Mouse (Mus musculus) spleen, embryonic (tissue): Measurements from ENCODE around the gene Gm17622.

Source experiments
- CTCF ChIA-PET: fragments of 350-600 bp; sonication (Branson Sonifier 250); formaldehyde crosslinking; loops from one replicate; lab custom pipeline; 2022; lab: Charles Lee

The Gm17622 gene

GRCm38 (mm10) chr13:96510635-96511034, 20.1 kb downstream of the Gm17622 start:
- CTCF ChIA-PET, result no interaction called here

- CTCF ChIA-PET, result no interaction called here
Measured at GRCm38 (mm10) chr13:96511262-96511661, 20.7 kb downstream of the Gm17622 start.

DNA sequence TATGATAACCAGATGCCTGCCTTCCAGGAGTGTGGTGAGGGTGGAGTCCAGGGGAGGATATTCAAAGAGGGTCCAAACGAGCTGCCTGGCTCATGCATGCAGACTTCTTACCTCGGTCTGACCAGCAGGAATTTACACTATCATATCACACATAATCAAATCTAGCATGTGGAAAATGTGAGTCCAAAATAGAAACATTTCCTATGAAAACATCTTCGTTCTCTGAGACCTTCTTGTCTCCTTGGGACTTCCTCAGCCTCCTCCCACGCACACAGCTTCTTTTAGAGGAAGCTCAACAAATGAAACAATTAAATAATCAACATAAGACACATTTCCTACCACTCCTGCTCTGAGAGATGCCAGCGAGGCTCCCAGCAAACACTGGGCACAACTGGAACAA, 21.4 kb downstream of the Gm17622 start:
- CTCF ChIA-PET, result interaction anchor here (0.5 kb wide), 1 partner anchor 1030 kb away, joined by 3 read pairs; no protein-coding TSS in a partner anchor

DNA sequence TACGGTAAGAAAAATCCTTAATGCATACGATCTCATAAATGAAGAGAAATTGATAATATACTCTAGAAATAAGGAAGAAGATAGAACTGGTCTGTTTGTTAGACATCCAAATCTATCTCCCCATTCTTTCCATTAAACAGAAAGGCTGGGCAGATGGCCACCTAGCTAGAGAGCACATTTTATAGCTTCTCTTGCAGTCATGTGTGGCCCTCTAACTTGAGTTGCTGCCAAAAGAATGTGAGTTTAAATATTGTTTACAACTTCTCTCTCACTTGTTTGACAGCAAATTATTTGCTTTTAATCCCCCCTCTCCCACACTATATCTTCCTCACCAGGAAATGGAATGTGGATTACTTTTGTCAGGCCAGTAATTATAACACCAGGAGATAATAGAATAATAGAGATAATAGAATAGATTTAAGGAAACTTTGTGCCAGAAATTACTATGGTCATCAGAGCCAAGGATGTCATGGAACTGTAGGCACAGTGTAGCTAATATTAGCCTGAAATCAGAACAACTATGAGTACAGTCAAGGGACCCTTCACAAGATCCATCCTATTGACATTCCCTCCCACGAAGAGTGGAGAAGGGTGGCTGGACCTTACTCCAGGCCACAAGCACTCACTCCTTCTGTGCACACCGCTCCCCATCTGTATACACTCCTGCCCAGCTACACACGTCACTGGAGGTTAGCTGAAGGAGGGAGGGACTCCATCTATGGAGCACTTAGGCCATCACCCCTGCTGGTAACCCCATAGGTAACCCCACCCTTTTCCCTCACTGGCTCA, 23.8 kb downstream of the Gm17622 start:
- CTCF ChIA-PET, result no interaction called here

- CTCF ChIA-PET, result no interaction called here
Measured at GRCm38 (mm10) chr13:96516249-96516648, 25.7 kb downstream of the Gm17622 start.

- CTCF ChIA-PET, result no interaction called here
Measured at GRCm38 (mm10) chr13:96517335-96517734, 26.8 kb downstream of the Gm17622 start.

GRCm38 (mm10) chr13:96521294-96521693, 30.8 kb downstream of the Gm17622 start:
- CTCF ChIA-PET, result no interaction called here

GRCm38 (mm10) chr13:96527022-96527421, 36.5 kb downstream of the Gm17622 start:
- CTCF ChIA-PET, result no interaction called here

DNA sequence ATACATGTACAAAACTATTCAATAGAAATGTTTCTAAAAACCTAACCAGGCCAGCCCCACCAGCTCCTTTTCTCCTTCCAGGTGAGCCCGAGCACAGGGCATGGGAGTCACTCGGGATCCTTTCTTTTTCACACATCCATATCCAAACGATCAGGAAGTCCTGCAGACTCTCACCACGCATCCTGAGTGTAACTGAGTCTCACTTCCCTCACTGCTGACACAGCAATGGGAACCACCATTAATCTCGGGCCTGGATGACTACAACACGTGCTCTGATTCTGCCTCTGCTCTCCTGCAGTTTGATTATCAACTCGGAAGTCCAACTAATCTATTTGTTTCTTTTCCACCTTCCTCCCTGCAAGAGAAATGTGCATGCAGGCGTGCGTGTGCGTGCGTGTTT, 37.3 kb downstream of the Gm17622 start:
- CTCF ChIA-PET, result no interaction called here

GRCm38 (mm10) chr13:96528776-96529175, 38.2 kb downstream of the Gm17622 start:
- CTCF ChIA-PET, result no interaction called here

DNA sequence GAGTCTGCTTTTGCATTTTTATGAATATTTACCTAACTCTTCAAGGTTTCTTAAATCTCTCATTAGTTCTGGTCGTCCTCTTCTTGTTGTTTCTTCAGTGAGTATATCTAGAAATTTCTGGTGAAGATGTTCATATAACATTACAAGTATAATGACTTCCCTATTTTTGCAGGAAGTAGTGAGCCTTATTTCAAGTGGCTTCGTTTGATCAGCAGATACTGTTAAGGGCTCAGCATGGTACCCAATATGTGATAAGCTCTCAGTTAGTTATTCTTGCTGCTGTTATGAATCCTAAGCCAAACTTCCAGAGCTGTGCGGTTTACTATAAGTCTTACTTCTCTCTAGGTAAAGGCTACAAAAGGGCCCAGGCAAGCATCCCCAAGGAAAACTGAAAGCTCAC, 39.0 kb downstream of the Gm17622 start:
- CTCF ChIA-PET, result no interaction called here

- CTCF ChIA-PET, result no interaction called here
Measured at GRCm38 (mm10) chr13:96530064-96530463, 39.5 kb downstream of the Gm17622 start.

GRCm38 (mm10) chr13:96532176-96532575, 41.6 kb downstream of the Gm17622 start:
- CTCF ChIA-PET, result no interaction called here

DNA sequence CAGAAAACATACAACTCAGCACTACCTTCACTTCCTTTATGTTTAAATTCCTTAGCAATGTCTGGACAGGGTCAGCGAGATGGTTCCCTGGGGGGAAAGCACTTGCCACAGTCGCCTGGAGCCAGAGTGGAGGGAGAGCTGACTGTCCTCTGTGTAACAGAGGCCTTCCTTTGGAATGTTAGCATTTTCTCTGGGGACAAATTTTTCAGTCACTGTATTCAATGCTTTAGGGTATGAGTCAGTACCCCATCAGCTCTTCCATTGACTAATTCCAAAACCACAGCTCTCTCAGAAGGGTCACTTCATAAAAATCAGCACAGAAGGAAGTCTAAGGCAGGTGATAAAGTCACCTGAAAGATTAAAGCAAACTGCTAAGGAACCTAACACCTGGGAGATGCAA, 43.2 kb downstream of the Gm17622 start:
- CTCF ChIA-PET, result no interaction called here

GRCm38 (mm10) chr13:96536821-96537572, 46.5 kb downstream of the Gm17622 start:
- CTCF ChIA-PET, result no interaction called here

DNA sequence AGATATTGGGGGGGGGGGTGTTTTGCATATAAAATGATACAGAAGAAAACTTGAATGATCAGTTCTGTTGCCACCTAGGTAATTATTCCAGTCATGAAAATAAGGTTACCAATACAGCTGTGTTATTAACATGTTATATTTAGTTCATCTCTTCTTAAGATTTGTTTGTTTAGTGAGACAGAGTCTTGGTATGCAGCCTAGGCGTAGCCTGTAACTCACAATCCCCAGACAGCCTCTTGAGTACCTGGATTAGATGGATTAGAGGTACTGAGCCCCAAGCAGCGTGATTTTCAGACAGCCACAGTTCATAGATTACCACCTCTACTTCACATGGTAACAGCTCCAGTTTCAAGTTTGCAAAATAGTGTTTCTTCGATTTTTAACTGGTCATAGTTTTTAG, 47.6 kb downstream of the Gm17622 start:
- CTCF ChIA-PET, result no interaction called here
